Mouse (Mus musculus) frontal cortex, adult 2 months (tissue): ENCODE results near the gene Tns2. TPM values are rescaled to one million over a fixed set of nuclear protein-coding genes. Genes with fewer than 3 reads are reported as not detected.

ENCODE experiments used
- DNase-seq, 2 experiments: peaks; one replicate each; pipeline ENCODE4 v3.0.0; 2022; ENCODE audit warnings: low spot score in 1 of 2; ENCODE audit errors: extremely low spot score in 1 of 2
- polyA plus RNA-seq: library from polyadenylated mRNA; depleted of rRNA; stranded (reverse); fragments of >200 nt; gene quantifications from 2 replicates; pipeline ENCODE4 v1.2.3, GENCODE M21; 2012; rRNA removed

Tns2 gene
- polyA plus RNA-seq, 1 experiment, result 29.5 TPM

DNA sequence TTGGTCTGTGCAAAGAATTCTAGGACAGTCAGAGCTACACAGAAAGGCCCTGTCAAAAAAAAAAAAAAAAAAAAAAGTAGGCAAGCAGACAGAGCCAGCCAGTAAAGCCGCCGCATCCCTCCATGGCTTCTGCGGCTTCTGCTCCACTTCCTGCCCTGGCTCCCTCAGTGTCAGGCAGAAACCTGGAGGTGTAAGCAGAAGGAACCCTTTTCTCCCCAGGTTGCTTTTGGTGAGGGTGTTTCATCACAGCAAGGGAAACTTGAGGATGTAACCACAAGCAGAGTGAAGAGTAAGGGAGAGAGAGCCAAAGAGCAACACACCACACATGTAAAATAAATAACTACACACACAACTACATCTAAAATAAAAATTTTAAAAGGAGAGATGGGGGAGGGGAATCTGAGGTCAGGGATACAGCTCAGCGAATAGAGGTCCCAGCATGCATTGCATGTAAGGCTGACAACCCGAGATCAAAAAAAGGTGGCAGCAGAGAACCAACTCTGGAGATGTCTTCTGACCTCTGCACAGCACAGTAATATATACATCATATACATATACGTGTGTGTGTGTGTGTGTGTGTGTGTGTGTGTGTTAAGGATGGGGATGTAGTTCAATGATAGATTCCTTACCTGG is 65.4 kb downstream of the Tns2 start:
- no peak for DNase-seq

Other genes starting within 250 kb of the Tns2 start
- 3.8 and 5.4 TPM in 2 replicates for gene Krt1, start 249.6 kb upstream of the Tns2 start, polyA plus RNA-seq
- 5.6 and 9.1 TPM in 2 replicates for gene Krt77, start 230.7 kb upstream of the Tns2 start, polyA plus RNA-seq
- not detected in 2 replicates for gene Krt76, start 207.5 kb upstream of the Tns2 start, polyA plus RNA-seq
- gene Krt4, start 175.7 kb upstream of the Tns2 start, polyA plus RNA-seq, result not detected in 2 replicates
- gene Krt79, start 160.1 kb upstream of the Tns2 start, polyA plus RNA-seq, result 0.34 TPM in 1 of 2 replicates, not detected in the other
- gene Krt78, start 146.1 kb upstream of the Tns2 start, polyA plus RNA-seq, result not detected in 2 replicates
- gene Krt8, start 95.9 kb upstream of the Tns2 start, polyA plus RNA-seq, result 1.7 and 4.5 TPM in 2 replicates
- gene Krt18, start 72.2 kb upstream of the Tns2 start, polyA plus RNA-seq, result 1.4 and 3.5 TPM in 2 replicates
- gene Eif4b, start 26.6 kb upstream of the Tns2 start, polyA plus RNA-seq, result 108 and 115 TPM in 2 replicates
- gene Spryd3, start 35.8 kb downstream of the Tns2 start, polyA plus RNA-seq, result 127 and 136 TPM in 2 replicates
- 46.3 and 51.8 TPM in 2 replicates for gene Igfbp6, start 43.9 kb downstream of the Tns2 start, polyA plus RNA-seq
- gene Soat2, start 50.1 kb downstream of the Tns2 start, polyA plus RNA-seq, result 0.16 and 0.25 TPM in 2 replicates
- 52.4 and 62.1 TPM in 2 replicates for gene Zfp740, start 102.8 kb downstream of the Tns2 start, polyA plus RNA-seq
- 32.9 and 42.0 TPM in 2 replicates for gene Csad, start 104.3 kb downstream of the Tns2 start, polyA plus RNA-seq
- gene Itgb7, start 131.5 kb downstream of the Tns2 start, polyA plus RNA-seq, result 0.74 and 0.84 TPM in 2 replicates
- gene Rarg, start 157.1 kb downstream of the Tns2 start, polyA plus RNA-seq, result 10.5 and 11.2 TPM in 2 replicates
- gene Gm9918, start 170.2 kb downstream of the Tns2 start, polyA plus RNA-seq, result 0.08 and 0.15 TPM in 2 replicates
- gene Mfsd5, start 179.0 kb downstream of the Tns2 start, polyA plus RNA-seq, result 46.2 and 48.9 TPM in 2 replicates
- 1.6 TPM in 2 replicates for gene Espl1, start 195.9 kb downstream of the Tns2 start, polyA plus RNA-seq
- 485 and 514 TPM in 2 replicates for gene Pfdn5, start 225.7 kb downstream of the Tns2 start, polyA plus RNA-seq
- 87.9 and 91.1 TPM in 2 replicates for gene Myg1, start 231.3 kb downstream of the Tns2 start, polyA plus RNA-seq